Mouse (Mus musculus): Measurements from ENCODE around the gene S100a3.

DNA sequence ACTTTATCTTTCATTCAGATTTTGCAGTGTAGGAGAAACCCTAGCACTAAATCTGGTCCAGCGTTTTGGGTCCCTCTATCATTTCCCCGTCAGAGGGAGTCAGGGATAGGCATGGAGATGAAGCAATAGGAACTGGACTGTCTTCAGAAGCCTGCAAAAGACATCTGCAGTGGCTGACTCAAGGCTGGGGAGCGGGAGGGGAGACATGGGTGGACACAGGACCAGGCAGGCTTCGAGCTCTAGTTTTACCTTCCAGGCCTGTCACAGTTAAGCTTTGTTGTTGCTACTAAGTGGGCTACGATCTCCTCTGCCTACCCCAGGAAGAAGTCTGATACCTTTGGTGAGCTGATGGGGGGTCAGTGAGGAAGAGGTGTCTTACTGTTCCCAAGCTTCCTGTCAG is 48.1 kb upstream of the S100a3 start:
- TF ChIP-seq MAX (IDR thresholded peaks at IDR 0.05; ENCODE audit: low read length) (no peak), POLR2A (IDR thresholded peaks at IDR 0.05; ENCODE audit: low read depth, low read length) (no peak), ETS1 (conservative IDR thresholded peaks at IDR 0.05; ENCODE audit: low read depth, low read length) (no peak), EP300 (IDR thresholded peaks at IDR 0.05; ENCODE audit: low read length) (no peak), NRF1 (IDR thresholded peaks at IDR 0.05; ENCODE audit: low read depth, low read length) (no peak), MAFK (IDR thresholded peaks at IDR 0.05; ENCODE audit: insufficient replicate concordance, low read length) (no peak), CHD2 (IDR thresholded peaks at IDR 0.05; ENCODE audit: low read length) (no peak), MYC (IDR thresholded peaks at IDR 0.05; ENCODE audit: low read depth, low read length) (no peak), SIN3A (IDR thresholded peaks at IDR 0.05; ENCODE audit: low read length) (no peak), CTCF (conservative IDR thresholded peaks at IDR 0.05 in 1 of 2, IDR thresholded peaks at IDR 0.05 in 1 of 2; ENCODE audit: low read depth in 2 of 2, low read length in 2 of 2) (no peak)
